Mouse (Mus musculus): ENCODE results near the gene Tfg.

DNA sequence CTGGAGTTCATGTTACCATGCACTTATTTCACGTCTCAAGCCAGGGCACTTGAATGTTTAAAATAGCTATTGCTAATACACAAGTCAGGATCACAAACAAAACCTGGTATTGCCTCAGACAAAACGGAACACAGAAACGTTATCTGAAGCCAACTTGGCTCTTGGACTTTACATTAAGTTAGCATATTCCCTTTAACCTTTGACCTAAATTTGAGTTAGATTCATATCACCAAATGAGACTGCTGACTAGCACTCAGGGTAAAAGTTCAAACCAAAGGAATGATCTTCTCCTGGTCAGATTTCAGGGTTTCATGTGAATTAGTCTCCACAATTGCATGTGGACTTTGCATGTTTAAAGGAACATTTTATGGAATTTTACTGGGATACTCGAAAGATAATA is 5.1 kb upstream of the Tfg start:
- TF ChIP-seq CTCF (conservative IDR thresholded peaks at IDR 0.05; ENCODE audit: low read length), result no peak
- TF ChIP-seq NANOG (IDR thresholded peaks at IDR 0.05; ENCODE audit: borderline replicate concordance, low read length), result no peak
